Mouse (Mus musculus): ENCODE data around the gene Bloc1s3. TPM values are rescaled to one million over a fixed set of nuclear protein-coding genes. Genes with fewer than 3 reads are reported as not detected.

Gene Bloc1s3
- polyA plus RNA-seq, 1 experiment: 7.8 TPM

DNA sequence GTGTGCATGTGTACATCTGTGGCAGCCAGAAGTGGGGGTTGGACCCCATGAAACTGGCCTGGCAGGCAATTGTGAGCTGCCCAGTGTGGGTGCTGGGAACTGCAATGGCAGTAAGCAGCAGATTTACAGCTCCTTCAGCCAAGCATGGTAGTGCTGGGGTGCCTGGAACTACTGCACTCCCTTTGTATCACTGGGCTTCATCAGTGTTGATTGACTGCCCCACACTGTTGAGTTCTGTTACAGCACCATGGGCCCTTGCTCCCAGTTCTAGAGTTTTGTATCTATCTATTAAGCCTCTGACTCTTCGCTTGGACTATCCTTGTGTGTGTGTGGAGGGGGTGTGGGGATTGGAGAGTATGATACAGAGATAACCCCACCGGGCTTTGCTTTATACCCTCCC, 31.1 kb downstream of the Bloc1s3 start:
- Histone ChIP-seq H3K79me2 (ENCODE audit: control insufficient read depth, insufficient read depth) (no peaks in the 10 kb centered on the region), H3K27me3 (ENCODE audit: control insufficient read depth, insufficient read depth, insufficient read length) (peaks cover 60% of the 10 kb centered on the region), H3K4me2 (ENCODE audit: low read depth) (no peak overlapping the region), H3K4me3 (no peak overlapping the region), H3K36me3 (ENCODE audit: control insufficient read depth, insufficient read depth) (no peaks in the 10 kb centered on the region), H3ac (ENCODE audit: control insufficient read depth, insufficient read length) (no peak overlapping the region)
- no peak for TF ChIP-seq E2F4 (IDR thresholded peaks at IDR 0.05; ENCODE audit: insufficient read depth)
- TF ChIP-seq CEBPB (IDR thresholded peaks at IDR 0.05; ENCODE audit: insufficient read depth, poor library complexity, severe bottlenecking): no peak
- no peak for TF ChIP-seq USF1 (IDR thresholded peaks at IDR 0.05; ENCODE audit: low read depth)
- TF ChIP-seq SRF (IDR thresholded peaks at IDR 0.05; ENCODE audit: control insufficient read depth, insufficient read length, low read depth): no peak
- no peak for TF ChIP-seq MYOG (IDR thresholded peaks at IDR 0.05; ENCODE audit: control insufficient read depth in 1 of 3, insufficient read depth in 1 of 3, insufficient read length in 2 of 3, low read depth in 2 of 3)
- no peak for TF ChIP-seq POLR2AphosphoS2 (IDR thresholded peaks at IDR 0.05; ENCODE audit: insufficient read length, low read depth)
- no peak for TF ChIP-seq TCF3 (IDR thresholded peaks at IDR 0.05; ENCODE audit: insufficient read length, low read depth)
- no peak for TF ChIP-seq MYOD1 (IDR thresholded peaks at IDR 0.05; ENCODE audit: control insufficient read depth in 1 of 3, insufficient read length in 2 of 3, low read depth in 2 of 3)
- no peak for TF ChIP-seq TCF12 (IDR thresholded peaks at IDR 0.05; ENCODE audit: insufficient read depth, poor library complexity, severe bottlenecking)
- TF ChIP-seq MAX (IDR thresholded peaks at IDR 0.05; ENCODE audit: low read depth): no peak
- TF ChIP-seq REST (IDR thresholded peaks at IDR 0.05; ENCODE audit: insufficient read depth, insufficient read length): no peak
- no peak for TF ChIP-seq POLR2A (IDR thresholded peaks at IDR 0.05; ENCODE audit: insufficient read length, low read depth)

DNA sequence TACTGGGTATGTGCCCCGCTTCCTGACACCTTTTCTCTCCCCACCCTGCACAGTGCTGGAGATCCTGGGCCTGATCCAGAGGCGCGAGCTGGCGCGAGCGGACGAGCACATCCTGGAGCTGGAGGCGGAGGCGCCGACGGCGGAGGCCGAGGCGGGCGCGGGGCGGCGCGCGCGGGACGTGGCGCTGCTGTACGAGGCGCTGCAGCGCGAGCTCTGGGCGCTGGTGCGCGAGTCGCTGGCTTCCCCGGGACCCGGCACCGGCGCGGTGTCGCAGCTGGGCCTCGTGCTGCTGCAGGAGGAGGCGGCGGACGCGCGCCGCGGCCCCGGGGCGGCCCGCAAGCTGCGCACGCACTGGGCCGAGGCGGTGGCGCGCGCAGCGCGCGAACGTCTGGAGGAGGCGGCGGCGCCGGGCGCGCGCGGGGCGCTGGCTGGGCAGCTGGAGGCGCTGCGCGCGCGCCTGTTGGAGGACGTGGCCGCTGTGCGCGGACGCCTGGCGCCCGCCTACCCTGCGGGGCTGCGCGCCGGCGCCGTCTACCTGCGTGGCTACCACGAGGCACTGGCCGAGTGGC, 34.2 kb downstream of the Bloc1s3 start:
- H3K4me3 ChIP-seq: no peak overlapping the region

DNA sequence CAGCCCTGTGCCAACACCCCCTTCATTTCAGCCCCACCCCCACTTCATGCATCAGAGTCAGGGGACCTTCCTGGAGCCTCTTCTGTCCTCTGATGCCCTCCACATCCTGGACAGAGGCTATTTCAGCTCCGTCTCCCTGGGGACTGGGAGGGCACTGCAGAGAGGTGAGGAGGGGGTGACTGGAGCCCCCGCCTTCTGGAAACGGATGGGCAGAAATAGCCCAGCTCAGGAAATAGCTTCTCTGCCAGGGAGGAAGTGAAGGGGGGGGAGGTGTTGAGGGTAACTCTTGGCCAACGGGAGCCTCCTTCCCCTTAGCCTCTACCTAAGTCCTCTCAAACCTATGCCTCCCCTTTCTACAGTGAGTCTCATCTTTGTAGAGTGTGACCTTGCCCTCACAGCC, 35.8 kb downstream of the Bloc1s3 start:
- TF ChIP-seq SRF (IDR thresholded peaks at IDR 0.05; ENCODE audit: control insufficient read depth, insufficient read length, low read depth) (no peak), POLR2AphosphoS2 (IDR thresholded peaks at IDR 0.05; ENCODE audit: insufficient read length, low read depth) (no peak), POLR2A (IDR thresholded peaks at IDR 0.05; ENCODE audit: insufficient read length, low read depth) (no peak), MYOD1 (IDR thresholded peaks at IDR 0.05; ENCODE audit: control insufficient read depth in 1 of 3, insufficient read length in 2 of 3, low read depth in 2 of 3) (no peak), TCF12 (IDR thresholded peaks at IDR 0.05; ENCODE audit: insufficient read depth, poor library complexity, severe bottlenecking) (no peak)
- peaks cover 51% of the 10 kb centered on the region for H3K27me3 ChIP-seq (ENCODE audit: control insufficient read depth, insufficient read depth, insufficient read length)
- H3K36me3 ChIP-seq (ENCODE audit: control insufficient read depth, insufficient read depth): no peaks in the 10 kb centered on the region
- H3K79me2 ChIP-seq (ENCODE audit: control insufficient read depth, insufficient read depth): no peaks in the 10 kb centered on the region
- H3K4me2 ChIP-seq (ENCODE audit: low read depth): no peak overlapping the region
- no peak overlapping the region for H3K4me3 ChIP-seq
- no peak overlapping the region for H3ac ChIP-seq (ENCODE audit: control insufficient read depth, insufficient read length)

More for the DNA sequence above, 34.2 kb downstream of the Bloc1s3 start:
- no peak overlapping the region for H3K4me2 ChIP-seq (ENCODE audit: low read depth)
- TF ChIP-seq USF1 (IDR thresholded peaks at IDR 0.05; ENCODE audit: low read depth) (no peak), TCF12 (IDR thresholded peaks at IDR 0.05; ENCODE audit: insufficient read depth, poor library complexity, severe bottlenecking) (no peak), POLR2A (IDR thresholded peaks at IDR 0.05; ENCODE audit: insufficient read length, low read depth) (no peak), REST (IDR thresholded peaks at IDR 0.05; ENCODE audit: insufficient read depth, insufficient read length) (no peak), MYOD1 (IDR thresholded peaks at IDR 0.05; ENCODE audit: control insufficient read depth in 1 of 3, insufficient read length in 2 of 3, low read depth in 2 of 3) (no peak)
- H3K36me3 ChIP-seq (ENCODE audit: control insufficient read depth, insufficient read depth): no peaks in the 10 kb centered on the region
- peaks cover 64% of the 10 kb centered on the region for H3K27me3 ChIP-seq (ENCODE audit: control insufficient read depth, insufficient read depth, insufficient read length)
- H3K79me2 ChIP-seq (ENCODE audit: control insufficient read depth, insufficient read depth): no peaks in the 10 kb centered on the region
- H3ac ChIP-seq (ENCODE audit: control insufficient read depth, insufficient read length): no peak overlapping the region

DNA sequence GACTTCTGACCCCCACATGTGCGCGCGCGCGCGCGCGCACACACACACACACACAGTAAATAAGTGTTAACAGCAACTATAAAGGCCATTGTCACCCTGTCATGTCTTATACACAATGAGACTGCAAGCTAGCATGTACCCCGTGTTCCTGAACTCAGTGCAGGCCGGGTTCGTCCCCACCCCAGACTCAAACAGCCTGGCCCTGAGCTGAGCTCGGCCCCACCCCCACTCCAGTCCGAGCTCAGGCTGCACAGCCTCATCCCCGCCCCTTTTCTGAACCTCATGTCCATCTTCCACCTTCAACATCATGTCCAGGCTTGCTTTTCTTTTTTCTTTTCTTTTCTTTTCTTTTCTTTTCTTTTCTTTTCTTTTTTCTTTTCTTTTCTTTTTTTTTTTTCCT, 37.9 kb downstream of the Bloc1s3 start:
- no peaks in the 10 kb centered on the region for H3K36me3 ChIP-seq (ENCODE audit: control insufficient read depth, insufficient read depth)
- no peaks in the 10 kb centered on the region for H3K79me2 ChIP-seq (ENCODE audit: control insufficient read depth, insufficient read depth)
- no peak overlapping the region for H3K4me3 ChIP-seq
- no peak overlapping the region for H3K4me2 ChIP-seq (ENCODE audit: low read depth)
- no peak for TF ChIP-seq REST (IDR thresholded peaks at IDR 0.05; ENCODE audit: insufficient read depth, insufficient read length)
- TF ChIP-seq SRF (IDR thresholded peaks at IDR 0.05; ENCODE audit: control insufficient read depth, insufficient read length, low read depth): no peak
- TF ChIP-seq TCF3 (IDR thresholded peaks at IDR 0.05; ENCODE audit: insufficient read length, low read depth): no peak
- TF ChIP-seq POLR2A (IDR thresholded peaks at IDR 0.05; ENCODE audit: insufficient read length, low read depth): no peak
- TF ChIP-seq POLR2AphosphoS2 (IDR thresholded peaks at IDR 0.05; ENCODE audit: insufficient read length, low read depth): no peak
- TF ChIP-seq USF1 (IDR thresholded peaks at IDR 0.05; ENCODE audit: low read depth): no peak
- no peak for TF ChIP-seq MAX (IDR thresholded peaks at IDR 0.05; ENCODE audit: low read depth)
- TF ChIP-seq E2F4 (IDR thresholded peaks at IDR 0.05; ENCODE audit: insufficient read depth): no peak
- no peak for TF ChIP-seq MYOG (IDR thresholded peaks at IDR 0.05; ENCODE audit: control insufficient read depth in 1 of 3, insufficient read depth in 1 of 3, insufficient read length in 2 of 3, low read depth in 2 of 3)
- TF ChIP-seq CEBPB (IDR thresholded peaks at IDR 0.05; ENCODE audit: insufficient read depth, poor library complexity, severe bottlenecking): no peak
- no peak for TF ChIP-seq MYOD1 (IDR thresholded peaks at IDR 0.05; ENCODE audit: control insufficient read depth in 1 of 3, insufficient read length in 2 of 3, low read depth in 2 of 3)
- TF ChIP-seq TCF12 (IDR thresholded peaks at IDR 0.05; ENCODE audit: insufficient read depth, poor library complexity, severe bottlenecking): no peak
- no peak overlapping the region for H3ac ChIP-seq (ENCODE audit: control insufficient read depth, insufficient read length)
- H3K27me3 ChIP-seq (ENCODE audit: control insufficient read depth, insufficient read depth, insufficient read length): peaks cover 46% of the 10 kb centered on the region

DNA sequence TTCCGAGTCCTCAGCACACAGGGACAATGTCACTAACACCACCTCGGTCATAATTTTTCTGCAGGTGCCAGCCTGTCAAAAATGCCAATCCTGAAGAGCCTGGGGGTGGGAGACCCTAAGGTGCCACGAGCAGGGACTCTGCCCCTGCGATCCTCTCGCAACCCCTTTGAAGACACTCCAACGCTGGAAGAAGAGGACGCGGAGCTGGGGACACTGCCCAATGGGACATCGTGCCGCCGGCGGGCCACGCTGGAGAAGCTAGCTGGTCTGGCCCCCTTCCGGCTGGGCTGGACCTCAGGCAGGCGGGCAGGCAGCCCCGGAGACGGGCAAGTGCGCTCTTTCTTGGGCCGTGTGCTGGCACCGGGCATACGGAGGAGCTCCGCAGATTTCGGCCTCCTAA, 38.8 kb downstream of the Bloc1s3 start:
- Histone ChIP-seq H3K79me2 (ENCODE audit: control insufficient read depth, insufficient read depth) (no peaks in the 10 kb centered on the region), H3K36me3 (ENCODE audit: control insufficient read depth, insufficient read depth) (no peaks in the 10 kb centered on the region), H3K4me3 (no peak overlapping the region), H3K27me3 (ENCODE audit: control insufficient read depth, insufficient read depth, insufficient read length) (peaks cover 44% of the 10 kb centered on the region), H3ac (ENCODE audit: control insufficient read depth, insufficient read length) (no peak overlapping the region), H3K4me2 (ENCODE audit: low read depth) (no peak overlapping the region)
- TF ChIP-seq TCF12 (IDR thresholded peaks at IDR 0.05; ENCODE audit: insufficient read depth, poor library complexity, severe bottlenecking): no peak
- TF ChIP-seq POLR2AphosphoS2 (IDR thresholded peaks at IDR 0.05; ENCODE audit: insufficient read length, low read depth): no peak
- no peak for TF ChIP-seq MYOD1 (IDR thresholded peaks at IDR 0.05; ENCODE audit: control insufficient read depth in 1 of 3, insufficient read length in 2 of 3, low read depth in 2 of 3)
- TF ChIP-seq CEBPB (IDR thresholded peaks at IDR 0.05; ENCODE audit: insufficient read depth, poor library complexity, severe bottlenecking): no peak
- no peak for TF ChIP-seq USF1 (IDR thresholded peaks at IDR 0.05; ENCODE audit: low read depth)
- no peak for TF ChIP-seq TCF3 (IDR thresholded peaks at IDR 0.05; ENCODE audit: insufficient read length, low read depth)
- no peak for TF ChIP-seq E2F4 (IDR thresholded peaks at IDR 0.05; ENCODE audit: insufficient read depth)
